Mouse (Mus musculus): ENCODE results near the gene Prkn. TPM values are rescaled to one million over a fixed set of nuclear protein-coding genes. Genes with fewer than 3 reads are reported as not detected.

The Prkn gene
- polyA plus RNA-seq, 1 experiment from 2014 or later: 3.9 TPM

- no peaks in the 10 kb centered on the region for H3K4me1 ChIP-seq (replicated peaks)
- ATAC-seq (ENCODE audit: low FRiP score): no peak
- H3K27me3 ChIP-seq: no peaks in the 10 kb centered on the region
- no peaks in the 10 kb centered on the region for H3K36me3 ChIP-seq
- H3K9ac ChIP-seq: no peak overlapping the region
- H3K9me3 ChIP-seq: peaks cover 10% of the 10 kb centered on the region; the same call in 1 of the 2 replicates
- no peak overlapping the region for H3K4me2 ChIP-seq
- WGBS: 93% methylated on average over 10 of the region's 10 CpGs
- no peak overlapping the region for H3K27ac ChIP-seq
- H3K4me3 ChIP-seq: no peak overlapping the region
Observed at GRCm38 (mm10) chr17:12102326-12102725, 1262.1 kb downstream of the Prkn start.

- H3K9me3 ChIP-seq: peaks cover 10% of the 10 kb centered on the region; the same call in 1 of the 2 replicates
- no peak for ATAC-seq (ENCODE audit: low FRiP score)
- H3K9ac ChIP-seq: no peak overlapping the region
- no peak overlapping the region for H3K4me2 ChIP-seq
- no peaks in the 10 kb centered on the region for H3K4me1 ChIP-seq (replicated peaks)
- no peaks in the 10 kb centered on the region for H3K36me3 ChIP-seq
- no peak overlapping the region for H3K27ac ChIP-seq
- H3K4me3 ChIP-seq: no peak overlapping the region
- no peaks in the 10 kb centered on the region for H3K27me3 ChIP-seq
- WGBS: 85% methylated on average over 6 of the region's 6 CpGs
Observed at GRCm38 (mm10) chr17:12103781-12104180, 1263.6 kb downstream of the Prkn start.

GRCm38 (mm10) chr17:12104245-12104644 lies 1264.1 kb downstream of the Prkn start:
- WGBS: 85% methylated on average over 7 of the region's 7 CpGs
- ATAC-seq (ENCODE audit: low FRiP score): no peak
- no peaks in the 10 kb centered on the region for H3K4me1 ChIP-seq (replicated peaks)
- no peaks in the 10 kb centered on the region for H3K27me3 ChIP-seq
- peaks cover 10% of the 10 kb centered on the region; the same call in 1 of the 2 replicates for H3K9me3 ChIP-seq
- no peak overlapping the region for H3K27ac ChIP-seq
- no peak overlapping the region for H3K9ac ChIP-seq
- H3K36me3 ChIP-seq: no peaks in the 10 kb centered on the region
- no peak overlapping the region for H3K4me3 ChIP-seq
- no peak overlapping the region for H3K4me2 ChIP-seq

GRCm38 (mm10) chr17:12104690-12105089 lies 1264.5 kb downstream of the Prkn start:
- Histone ChIP-seq H3K9ac (no peak overlapping the region), H3K27me3 (no peaks in the 10 kb centered on the region), H3K9me3 (peaks cover 10% of the 10 kb centered on the region; the same call in 1 of the 2 replicates), H3K27ac (no peak overlapping the region), H3K4me2 (no peak overlapping the region), H3K4me1 (replicated peaks) (no peaks in the 10 kb centered on the region), H3K36me3 (no peaks in the 10 kb centered on the region), H3K4me3 (no peak overlapping the region)
- no peak for ATAC-seq (ENCODE audit: low FRiP score)
- 93% methylated on average over 6 of the region's 6 CpGs for WGBS

- no peaks in the 10 kb centered on the region for H3K4me1 ChIP-seq (replicated peaks)
- WGBS: 40% methylated on average over 4 of the region's 4 CpGs
- H3K36me3 ChIP-seq: no peaks in the 10 kb centered on the region
- no peak overlapping the region for H3K27ac ChIP-seq
- ATAC-seq (ENCODE audit: low FRiP score): no peak
- H3K9ac ChIP-seq: no peak overlapping the region
- H3K4me2 ChIP-seq: no peak overlapping the region
- H3K4me3 ChIP-seq: no peak overlapping the region
- H3K9me3 ChIP-seq: no peaks in the 10 kb centered on the region
- no peaks in the 10 kb centered on the region for H3K27me3 ChIP-seq
Observed at GRCm38 (mm10) chr17:12106255-12106654, 1266.1 kb downstream of the Prkn start.

Other genes with a start within 250 kb of the Prkn start
- 16.2 and 18.8 TPM in 2 replicates for gene Pacrg, start 73 bp upstream of the Prkn start, polyA plus RNA-seq (2015; fragmentation: Nextera tagmentation; extraction: Ambion mirVana)

Data from hindbrain, embryonic 13.5 days (tissue).